Mouse (Mus musculus) liver, embryonic 12.5 days (tissue): ENCODE results near the gene Nudt15. TPM values are rescaled to one million over a fixed set of nuclear protein-coding genes. Genes with fewer than 3 reads are reported as not detected.
A peak's percentile ranks its signal among the peaks of the same experiment; 100 is the strongest.

ENCODE experiments used
- ATAC-seq: fragments of 200-750 bp; cut with Nextera tagmentation; 2 replicates; pipeline ENCODE4 v1.8.0; 2017; ENCODE audit warnings: moderate number of reproducible peaks, mild to moderate bottlenecking, moderate library complexity
- H3K27ac ChIP-seq: fragments of 300-500 bp; sonication (generic); 2 replicates; pipeline ENCODE4 v1.5.1; 2016; ENCODE audit warnings: mild to moderate bottlenecking
- H3K27me3 ChIP-seq: fragments of 300-500 bp; sonication (generic); replicated peaks from 2 replicates; pipeline ENCODE4 v1.6.1; 2016; ENCODE audit warnings: mild to moderate bottlenecking, moderate library complexity
- H3K36me3 ChIP-seq: fragments of 300-500 bp; sonication (generic); 2 replicates; pipeline ENCODE4 v1.6.1; 2016; ENCODE audit warnings: mild to moderate bottlenecking, moderate library complexity
- H3K4me1 ChIP-seq: fragments of 300-500 bp; sonication (generic); 2 replicates; pipeline ENCODE4 v1.6.1; 2016
- H3K4me2 ChIP-seq: fragments of 300-500 bp; sonication (generic); 2 replicates; pipeline ENCODE4 v1.6.1; 2016; ENCODE audit warnings: mild to moderate bottlenecking, moderate library complexity
- H3K4me3 ChIP-seq: fragments of 300-500 bp; sonication (generic); 2 replicates; pipeline ENCODE4 v1.5.1; 2016; ENCODE audit warnings: mild to moderate bottlenecking, moderate library complexity
- H3K9ac ChIP-seq: fragments of 300-500 bp; sonication (generic); 2 replicates; pipeline ENCODE4 v1.6.1; 2016; ENCODE audit warnings: mild to moderate bottlenecking, moderate library complexity
- H3K9me3 ChIP-seq: fragments of 300-500 bp; sonication (generic); replicated peaks from 2 replicates; pipeline ENCODE4 v1.6.1; 2016; ENCODE audit warnings: mild to moderate bottlenecking, moderate library complexity
- WGBS: fragments of 180-500 bp; shearing (Covaris S2); methylation state at CpG from one replicate; pipeline ENCODE4 v1.1.7; 2016; ENCODE audit not compliant: insufficient replicate concordance; 5-methylcytosine and 5-hydroxymethylcytosine counted together
- polyA plus RNA-seq: library from polyadenylated mRNA; unstranded; fragments of >200 nt; fragmentation: Nextera tagmentation; extraction: Ambion mirVana; gene quantifications from 2 replicates; pipeline ENCODE4 v1.2.1, GENCODE M21; 2016

Gene Nudt15
- polyA plus RNA-seq, 1 experiment from 2014 or later: 5.5 TPM

GRCm38 (mm10) chr14:73478321-73478720, 69.7 kb downstream of the Nudt15 start:
- WGBS: 60% methylated on average over 3 of the region's 3 CpGs

GRCm38 (mm10) chr14:73477077-73477476, 71.0 kb downstream of the Nudt15 start:
- Histone ChIP-seq H3K4me3 (no peak overlapping the region), H3K27ac (no peak overlapping the region), H3K4me2 (no peak overlapping the region), H3K9ac (no peak overlapping the region), H3K4me1 (no peaks in the 10 kb centered on the region), H3K27me3 (no peaks in the 10 kb centered on the region), H3K9me3 (no peaks in the 10 kb centered on the region), H3K36me3 (no peaks in the 10 kb centered on the region)
- 79% methylated on average over 10 of the region's 10 CpGs for WGBS
- ATAC-seq: no peak

More at GRCm38 (mm10) chr14:73478321-73478720, 69.7 kb downstream of the Nudt15 start:
- no peaks in the 10 kb centered on the region for H3K4me1 ChIP-seq
- H3K4me2 ChIP-seq: no peak overlapping the region
- H3K27me3 ChIP-seq: no peaks in the 10 kb centered on the region
- H3K36me3 ChIP-seq: no peaks in the 10 kb centered on the region
- no peak for ATAC-seq
- H3K9me3 ChIP-seq: no peaks in the 10 kb centered on the region
- no peak overlapping the region for H3K9ac ChIP-seq
- H3K4me3 ChIP-seq: no peak overlapping the region
- H3K27ac ChIP-seq: no peak overlapping the region

- no peak for ATAC-seq
- no peaks in the 10 kb centered on the region for H3K36me3 ChIP-seq
- H3K4me2 ChIP-seq: no peak overlapping the region
- no peaks in the 10 kb centered on the region for H3K27me3 ChIP-seq
- H3K27ac ChIP-seq: no peak overlapping the region
- no peak overlapping the region for H3K4me3 ChIP-seq
- H3K4me1 ChIP-seq: no peaks in the 10 kb centered on the region
- H3K9me3 ChIP-seq: no peaks in the 10 kb centered on the region
- no peak overlapping the region for H3K9ac ChIP-seq
- WGBS: 72% methylated on average over 8 of the region's 8 CpGs
These were observed 71.6 kb downstream of the Nudt15 start for GRCm38 (mm10) chr14:73476361-73476934.

GRCm38 (mm10) chr14:73475506-73475905, 72.5 kb downstream of the Nudt15 start:
- H3K4me2 ChIP-seq: no peak overlapping the region
- H3K4me3 ChIP-seq: no peak overlapping the region
- H3K27me3 ChIP-seq: no peaks in the 10 kb centered on the region
- H3K4me1 ChIP-seq: no peaks in the 10 kb centered on the region
- H3K27ac ChIP-seq: no peak overlapping the region
- no peaks in the 10 kb centered on the region for H3K36me3 ChIP-seq
- no peak for ATAC-seq
- H3K9ac ChIP-seq: no peak overlapping the region
- WGBS: 81% methylated on average over 7 of the region's 7 CpGs
- H3K9me3 ChIP-seq: no peaks in the 10 kb centered on the region

GRCm38 (mm10) chr14:73474636-73475093, 73.4 kb downstream of the Nudt15 start:
- H3K9ac ChIP-seq: no peak overlapping the region
- H3K27me3 ChIP-seq: no peaks in the 10 kb centered on the region
- no peak overlapping the region for H3K4me3 ChIP-seq
- H3K4me1 ChIP-seq: no peaks in the 10 kb centered on the region
- H3K27ac ChIP-seq: no peak overlapping the region
- 0 out of 2 replicates have a peak, but pooled peaks have one; percentile 54 for ATAC-seq
- H3K36me3 ChIP-seq: no peaks in the 10 kb centered on the region
- 15% methylated on average over 7 of the region's 7 CpGs for WGBS
- 0 out of 2 replicates have a peak overlapping the region, but pooled peaks have one; percentile 16 for H3K4me2 ChIP-seq
- no peaks in the 10 kb centered on the region for H3K9me3 ChIP-seq

GRCm38 (mm10) chr14:73473670-73474460, 74.2 kb downstream of the Nudt15 start:
- H3K4me1 ChIP-seq: no peaks in the 10 kb centered on the region
- no peak for ATAC-seq
- H3K9ac ChIP-seq: no peak overlapping the region
- WGBS: 30% methylated on average over 3 of the region's 3 CpGs
- H3K27ac ChIP-seq: no peak overlapping the region
- H3K4me3 ChIP-seq: no peak overlapping the region
- H3K9me3 ChIP-seq: no peaks in the 10 kb centered on the region
- no peaks in the 10 kb centered on the region for H3K36me3 ChIP-seq
- H3K27me3 ChIP-seq: no peaks in the 10 kb centered on the region
- H3K4me2 ChIP-seq: no peak overlapping the region

- Histone ChIP-seq H3K9ac (no peak overlapping the region), H3K36me3 (no peaks in the 10 kb centered on the region), H3K4me2 (no peak overlapping the region), H3K27me3 (no peaks in the 10 kb centered on the region), H3K27ac (no peak overlapping the region), H3K4me1 (no peaks in the 10 kb centered on the region), H3K9me3 (no peaks in the 10 kb centered on the region), H3K4me3 (no peak overlapping the region)
- ATAC-seq: no peak
- 72% methylated on average over 7 of the region's 7 CpGs for WGBS
These were observed 75.8 kb downstream of the Nudt15 start for GRCm38 (mm10) chr14:73472205-73472604.

GRCm38 (mm10) chr14:73470593-73470992, 77.4 kb downstream of the Nudt15 start:
- no peak overlapping the region for H3K9ac ChIP-seq
- H3K9me3 ChIP-seq: no peaks in the 10 kb centered on the region
- H3K27me3 ChIP-seq: no peaks in the 10 kb centered on the region
- no peak overlapping the region for H3K4me2 ChIP-seq
- ATAC-seq: no peak
- no peaks in the 10 kb centered on the region for H3K4me1 ChIP-seq
- no peak overlapping the region for H3K27ac ChIP-seq
- no peak overlapping the region for H3K4me3 ChIP-seq
- 62% methylated on average over 8 of the region's 8 CpGs for WGBS
- no peaks in the 10 kb centered on the region for H3K36me3 ChIP-seq

- H3K27me3 ChIP-seq: no peaks in the 10 kb centered on the region
- H3K9me3 ChIP-seq: no peaks in the 10 kb centered on the region
- no peak for ATAC-seq
- H3K4me3 ChIP-seq: no peak overlapping the region
- H3K27ac ChIP-seq: no peak overlapping the region
- H3K4me2 ChIP-seq: no peak overlapping the region
- 74% methylated on average over 7 of the region's 7 CpGs for WGBS
- no peaks in the 10 kb centered on the region for H3K36me3 ChIP-seq
- H3K9ac ChIP-seq: no peak overlapping the region
- no peaks in the 10 kb centered on the region for H3K4me1 ChIP-seq
These were observed 78.5 kb downstream of the Nudt15 start for GRCm38 (mm10) chr14:73469506-73469905.

Other genes starting within 250 kb of the Nudt15 start
- gene Rb1, start 222.4 kb downstream of the Nudt15 start, polyA plus RNA-seq: 30.1 and 33.3 TPM in 2 replicates
- gene Itm2b, start 163.0 kb downstream of the Nudt15 start, polyA plus RNA-seq: 395 and 399 TPM in 2 replicates
- 43.0 and 45.1 TPM in 2 replicates for gene Med4, start 38.2 kb downstream of the Nudt15 start, polyA plus RNA-seq
- gene Sucla2, start 22.9 kb downstream of the Nudt15 start, polyA plus RNA-seq: 62.5 and 65.1 TPM in 2 replicates
- not detected in 2 replicates for gene Gm21750, start 113.0 kb upstream of the Nudt15 start, polyA plus RNA-seq